Mouse (Mus musculus) right cerebral cortex, postnatal 10 days (tissue): ENCODE data around the gene Rasa4.
A peak's percentile ranks its signal among the peaks of the same experiment; 100 is the strongest.
"Not testable (repeated sequence)": the region's sequence is repeated elsewhere in the genome, so short reads cannot be mapped to it uniquely, and the experiment has no call there.

Experiments used
- DNase-seq, 2 experiments: peaks; one replicate each; pipeline ENCODE4 v3.0.0; 2021; ENCODE audit warnings: low spot score in 2 of 2

Gene Rasa4

GRCm38 (mm10) chr5:136109042-136109441, 25.3 kb downstream of the Rasa4 start:
- DNase-seq: no peak

- not testable (repeated sequence) for DNase-seq
These were observed 29.8 kb downstream of the Rasa4 start for GRCm38 (mm10) chr5:136113546-136113945.

- DNase-seq: peak; percentile 97 to 98
These were observed 32.4 kb downstream of the Rasa4 start, which contains the start of gene Polr2j for GRCm38 (mm10) chr5:136115891-136116783. Polr2j (plus strand) TSS chr5:136116631.

GRCm38 (mm10) chr5:136116784-136117112, 33.0 kb downstream of the Rasa4 start:
- no peak for DNase-seq

- DNase-seq: no peak
These were observed 38.4 kb downstream of the Rasa4 start for GRCm38 (mm10) chr5:136122165-136122564.

GRCm38 (mm10) chr5:136135571-136136291, 52.0 kb downstream of the Rasa4 start, which contains the start of the genes Lrwd1 and Alkbh4:
Lrwd1 (minus strand) TSS chr5:136136074.
Alkbh4 (plus strand) TSS chr5:136136146.
- peak; percentile 98 for DNase-seq

GRCm38 (mm10) chr5:136136292-136136990, 52.7 kb downstream of the Rasa4 start:
- DNase-seq: no peak

GRCm38 (mm10) chr5:136137658-136138274, 54.0 kb downstream of the Rasa4 start:
- no peak for DNase-seq

GRCm38 (mm10) chr5:136139393-136139792, 55.7 kb downstream of the Rasa4 start:
- DNase-seq: no peak

GRCm38 (mm10) chr5:136140057-136140482, 56.4 kb downstream of the Rasa4 start:
- peak; percentile 74 to 75 for DNase-seq

GRCm38 (mm10) chr5:136142746-136143145, 59.0 kb downstream of the Rasa4 start:
- no peak for DNase-seq

- no peak for DNase-seq
These were observed 59.5 kb downstream of the Rasa4 start for GRCm38 (mm10) chr5:136143161-136143755.

GRCm38 (mm10) chr5:136144606-136145430, 61.1 kb downstream of the Rasa4 start:
- no peak for DNase-seq

- DNase-seq: no peak
These were observed 63.2 kb downstream of the Rasa4 start for GRCm38 (mm10) chr5:136146936-136147335.

- DNase-seq: no peak
These were observed 64.0 kb downstream of the Rasa4 start for GRCm38 (mm10) chr5:136147704-136148103.

- DNase-seq: not testable (repeated sequence)
These were observed 65.4 kb downstream of the Rasa4 start for GRCm38 (mm10) chr5:136149134-136149576.

- no peak for DNase-seq
These were observed 68.6 kb downstream of the Rasa4 start for GRCm38 (mm10) chr5:136152365-136152764.

GRCm38 (mm10) chr5:136155399-136155798, 71.7 kb downstream of the Rasa4 start:
- no peak for DNase-seq

- not testable (repeated sequence) for DNase-seq
These were observed 76.4 kb downstream of the Rasa4 start for GRCm38 (mm10) chr5:136160084-136160483.
